Mouse (Mus musculus) small intestine, adult 2 months (tissue): Measurements from ENCODE around the gene Anxa8. TPM values are rescaled to one million over a fixed set of nuclear protein-coding genes. Genes with fewer than 3 reads are reported as not detected.

Source experiments
- H3K27ac ChIP-seq: fragments of 200-500 bp; 2 replicates; pipeline ENCODE4 v1.5.1; 2012; ENCODE audit warnings: low read depth, low read length, control low read depth, inconsistent platforms; ENCODE audit not compliant: insufficient read depth
- H3K27me3 ChIP-seq: fragments of 200-500 bp; 2 replicates; pipeline ENCODE4 v1.6.1; 2012; ENCODE audit warnings: mild to moderate bottlenecking, moderate library complexity, low read length, inconsistent platforms; ENCODE audit not compliant: control insufficient read depth, insufficient read depth
- H3K36me3 ChIP-seq: fragments of 200-500 bp; 2 replicates; pipeline ENCODE4 v1.6.1; 2012; ENCODE audit warnings: mild to moderate bottlenecking, low read length, control low read depth, inconsistent platforms; ENCODE audit not compliant: control insufficient read depth, insufficient read depth
- H3K4me1 ChIP-seq: fragments of 200-500 bp; 2 replicates; pipeline ENCODE4 v1.6.1; 2012; ENCODE audit warnings: low read length, inconsistent platforms, mixed read lengths; ENCODE audit not compliant: control insufficient read depth, insufficient read depth, insufficient read length
- H3K4me3 ChIP-seq: fragments of 200-500 bp; 2 replicates; pipeline ENCODE4 v1.5.1; 2012; ENCODE audit warnings: low read depth, mild to moderate bottlenecking, control low read depth, inconsistent platforms, low read length, moderate library complexity
- CTCF ChIP-seq: fragments of 200-500 bp; IDR thresholded peaks from 2 replicates; pipeline ENCODE4 v1.5.1; 2012; ENCODE audit warnings: low read depth, mild to moderate bottlenecking, control low read depth, inconsistent platforms, low read length, moderate library complexity, mixed read lengths; ENCODE audit not compliant: insufficient replicate concordance, insufficient read length; ENCODE audit errors: extremely low read depth
- POLR2A ChIP-seq: fragments of 200-500 bp; IDR thresholded peaks from 2 replicates; pipeline ENCODE4 v1.6.1; 2012; ENCODE audit warnings: low read depth, mild to moderate bottlenecking, control low read depth, inconsistent platforms, low read length, moderate library complexity
- WGBS: fragments of 180-500 bp; shearing (Covaris S2); methylation state at CpG from one replicate; pipeline ENCODE4 v1.1.7; 2018; 5-methylcytosine and 5-hydroxymethylcytosine counted together
- polyA plus RNA-seq: library from polyadenylated mRNA; depleted of rRNA; stranded (reverse); fragments of >200 nt; gene quantifications from 2 replicates; pipeline ENCODE4 v1.2.3, GENCODE M21; 2012

Anxa8 gene
- polyA plus RNA-seq, 1 experiment, result 0.11 TPM

DNA sequence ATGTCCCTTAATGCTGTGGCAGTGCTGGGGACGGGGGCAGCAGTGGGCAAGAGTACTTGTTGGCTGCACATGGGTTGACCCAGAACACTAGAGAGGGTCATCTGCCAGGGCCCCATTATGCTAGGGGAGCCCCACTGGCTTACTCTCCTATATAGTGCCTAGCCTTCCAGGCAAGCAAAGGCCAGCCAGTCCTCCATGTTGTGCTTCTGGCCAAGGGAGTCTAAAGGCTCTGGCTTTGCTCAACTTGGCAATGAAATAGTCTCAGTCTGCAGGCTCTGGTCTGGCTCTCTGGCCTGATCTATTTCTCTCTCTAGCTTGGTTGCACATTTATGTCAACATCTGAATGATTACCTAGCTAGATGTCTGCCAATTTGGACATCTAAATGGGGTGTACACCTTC lies 7.1 kb downstream of the Anxa8 start:
- 79% methylated on average over 1 of the region's 1 CpGs for WGBS

DNA sequence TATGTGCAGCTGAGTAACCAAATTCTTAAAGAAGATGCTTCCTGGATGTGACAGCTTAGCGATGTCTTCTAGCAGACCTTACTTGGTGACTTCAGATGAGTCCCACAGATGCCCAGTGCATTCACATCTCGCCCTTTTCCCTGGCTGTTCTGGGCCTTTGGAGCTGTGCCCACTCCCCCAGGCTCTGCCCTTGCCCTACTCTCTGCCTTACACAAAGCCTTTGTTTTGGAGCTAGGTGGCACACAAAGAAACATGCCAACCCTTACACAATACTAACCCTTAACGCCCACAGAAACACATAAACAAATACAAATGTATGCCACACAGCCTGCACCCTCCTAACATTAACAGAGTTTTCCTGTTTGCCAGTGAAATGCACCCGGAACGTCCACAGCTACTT lies 10.4 kb downstream of the Anxa8 start:
- no peak overlapping the region for H3K27ac ChIP-seq
- H3K4me1 ChIP-seq, result no peaks in the 10 kb centered on the region
- 74% methylated on average over 5 of the region's 5 CpGs for whole genome bisulfite sequencing
- no peak for TF ChIP-seq CTCF
- no peak for TF ChIP-seq POLR2A
- H3K4me3 ChIP-seq, result no peak overlapping the region
- H3K36me3 ChIP-seq, result no peaks in the 10 kb centered on the region
- no peaks in the 10 kb centered on the region for H3K27me3 ChIP-seq

More for the DNA sequence above, 7.1 kb downstream of the Anxa8 start:
- Histone ChIP-seq H3K36me3 (no peaks in the 10 kb centered on the region), H3K27ac (no peak overlapping the region), H3K4me3 (no peak overlapping the region), H3K27me3 (no peaks in the 10 kb centered on the region), H3K4me1 (no peaks in the 10 kb centered on the region)
- no peak for TF ChIP-seq CTCF
- TF ChIP-seq POLR2A, result no peak

DNA sequence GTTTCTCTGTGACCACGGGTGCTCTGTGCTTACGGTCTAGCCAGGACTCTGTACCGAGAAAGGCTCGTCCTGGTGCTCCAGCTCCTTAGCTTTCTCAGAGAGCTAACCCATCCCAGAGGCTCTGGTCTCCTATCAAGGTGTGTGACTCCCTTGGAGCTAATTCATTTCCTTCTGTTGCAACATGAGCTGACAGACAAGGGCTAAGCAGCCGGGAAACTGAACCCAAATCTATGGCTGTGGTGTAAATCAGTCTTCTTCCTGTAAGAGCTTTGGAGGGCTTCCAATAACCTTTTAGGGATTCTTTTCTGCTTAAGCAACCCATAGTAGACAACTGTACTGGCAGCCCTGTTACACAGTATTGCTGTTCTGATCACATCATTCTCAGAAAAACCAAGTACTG lies 16.8 kb downstream of the Anxa8 start, which contains the start of gene A630023A22Rik:
TSS of gene A630023A22Rik (minus strand) at position 154 of the 400 bp plus-strand sequence.
- TF ChIP-seq CTCF (no peak), POLR2A (no peak)
- Histone ChIP-seq H3K27me3 (no peaks in the 10 kb centered on the region), H3K4me1 (no peaks in the 10 kb centered on the region), H3K4me3 (no peak within 1 kb of the TSS), H3K36me3 (no peaks in the 10 kb centered on the region), H3K27ac (no peak within 1 kb of the TSS)
- WGBS, result 43% methylated on average over 5 of the region's 5 CpGs

DNA sequence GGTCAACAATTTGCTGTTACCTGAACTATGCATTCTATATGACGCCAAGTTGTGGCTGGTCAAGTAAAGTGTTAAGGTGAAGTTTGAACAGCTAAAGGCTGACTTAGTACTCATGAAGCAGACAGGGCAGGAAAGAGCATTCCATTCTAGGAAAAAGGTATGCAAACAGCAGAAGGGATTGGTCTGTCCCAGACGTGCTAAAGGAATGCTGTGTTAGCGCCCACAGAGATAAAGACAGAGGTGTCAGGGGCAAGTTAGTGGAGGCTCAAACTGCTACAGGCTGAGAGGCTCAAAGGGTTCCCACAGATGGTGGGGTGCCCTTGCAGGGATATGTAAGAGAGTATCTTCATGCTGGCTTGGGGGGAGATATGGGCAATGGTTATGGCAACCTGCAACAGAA lies 18.1 kb downstream of the Anxa8 start:
- no peak for TF ChIP-seq POLR2A
- TF ChIP-seq CTCF, result no peak
- Histone ChIP-seq H3K4me1 (no peaks in the 10 kb centered on the region), H3K4me3 (no peak overlapping the region), H3K36me3 (no peaks in the 10 kb centered on the region), H3K27ac (no peak overlapping the region), H3K27me3 (no peaks in the 10 kb centered on the region)
- 57% methylated on average over 3 of the region's 3 CpGs for WGBS

DNA sequence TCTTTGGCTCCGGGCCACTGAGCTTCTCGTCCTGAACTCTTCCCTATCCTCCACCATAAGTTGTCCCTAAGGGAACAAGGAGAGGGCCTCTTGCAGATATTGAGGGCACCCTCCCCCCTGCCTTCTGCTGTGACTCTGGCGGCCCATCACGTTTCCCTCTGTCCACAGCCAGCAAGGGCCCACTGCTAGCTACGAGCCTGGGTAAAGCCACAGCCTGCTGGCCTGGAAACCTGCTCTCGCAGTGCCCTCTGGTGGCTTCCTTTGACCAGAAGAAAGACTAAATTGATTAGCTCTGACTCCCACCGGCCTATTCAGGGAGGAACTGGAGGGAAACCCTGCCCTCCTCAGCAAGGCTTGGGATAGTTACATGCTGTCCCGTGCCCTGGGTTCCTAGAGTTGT lies 19.1 kb downstream of the Anxa8 start:
- H3K4me3 ChIP-seq, result no peak overlapping the region
- no peak overlapping the region for H3K27ac ChIP-seq
- no peaks in the 10 kb centered on the region for H3K27me3 ChIP-seq
- WGBS, result 15% methylated on average over 8 of the region's 8 CpGs
- TF ChIP-seq CTCF, result peak; percentile 55; the same call in 1 of the 2 replicates
- no peak for TF ChIP-seq POLR2A
- H3K36me3 ChIP-seq, result no peaks in the 10 kb centered on the region
- H3K4me1 ChIP-seq, result no peaks in the 10 kb centered on the region

DNA sequence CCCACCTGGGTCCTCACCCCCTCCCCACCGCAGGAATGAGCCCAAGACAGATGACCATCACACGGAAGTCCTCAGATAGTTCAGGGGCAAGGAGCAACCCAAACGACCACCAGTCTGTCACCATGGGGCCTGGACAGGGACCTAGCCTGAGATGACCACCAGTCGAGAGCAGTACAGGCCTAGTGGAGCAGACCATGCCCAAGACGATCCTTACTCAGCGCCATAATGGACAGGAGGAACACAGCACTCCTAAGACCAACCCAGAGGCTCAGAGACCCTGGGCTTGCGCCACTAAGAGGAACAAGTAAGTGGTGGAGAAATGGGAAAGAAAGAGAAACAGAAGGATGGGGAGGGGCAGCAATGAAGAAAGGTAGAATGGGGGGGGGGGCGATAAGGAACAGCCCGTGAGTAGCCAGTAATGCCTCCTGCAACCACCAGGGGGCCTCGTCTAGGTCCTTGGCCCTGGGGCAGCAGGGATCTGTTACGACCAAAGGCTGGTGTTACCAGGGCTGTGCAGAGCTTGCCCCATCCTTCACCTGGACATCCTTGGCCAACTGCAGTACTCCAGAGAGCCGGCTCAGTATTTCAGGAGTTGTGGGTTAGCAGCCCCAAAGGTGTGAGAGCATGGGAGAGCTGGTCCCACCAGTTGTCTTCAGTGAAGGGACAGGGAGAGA lies 20.7 kb downstream of the Anxa8 start:
- Histone ChIP-seq H3K4me1 (no peaks in the 10 kb centered on the region), H3K27ac (no peak overlapping the region), H3K4me3 (no peak overlapping the region), H3K27me3 (no peaks in the 10 kb centered on the region), H3K36me3 (no peaks in the 10 kb centered on the region)
- 57% methylated on average over 11 of the region's 12 CpGs for WGBS
- TF ChIP-seq CTCF, result peak; percentile 57; the same call in 1 of the 2 replicates
- TF ChIP-seq POLR2A, result no peak

DNA sequence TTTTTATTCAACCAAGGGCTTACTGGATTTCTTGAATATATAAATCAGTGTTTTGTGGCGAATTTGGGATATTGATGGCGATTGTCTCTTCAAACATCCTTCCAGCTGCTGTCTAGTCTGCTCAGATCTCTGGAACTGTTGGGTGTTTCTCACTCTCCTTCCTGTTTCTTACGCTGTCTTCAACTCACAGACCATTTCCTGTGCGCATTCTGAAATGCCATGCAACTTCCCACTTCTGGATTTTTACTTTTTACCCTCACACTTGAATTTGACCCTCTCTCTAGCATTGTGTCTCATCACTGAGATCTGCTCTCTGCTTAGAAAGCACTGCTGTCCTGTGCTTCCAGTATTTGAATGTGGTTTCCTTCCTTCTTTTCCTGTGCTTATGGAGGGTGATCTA lies 21.8 kb downstream of the Anxa8 start:
- WGBS, result 60% methylated on average over 4 of the region's 4 CpGs
- TF ChIP-seq POLR2A (no peak), CTCF (no peak)
- Histone ChIP-seq H3K36me3 (no peaks in the 10 kb centered on the region), H3K27ac (no peak overlapping the region), H3K4me3 (no peak overlapping the region), H3K27me3 (no peaks in the 10 kb centered on the region), H3K4me1 (no peaks in the 10 kb centered on the region)
